ENCODE assay signal across 11 mouse cellular contexts in the genomic region with DNA sequence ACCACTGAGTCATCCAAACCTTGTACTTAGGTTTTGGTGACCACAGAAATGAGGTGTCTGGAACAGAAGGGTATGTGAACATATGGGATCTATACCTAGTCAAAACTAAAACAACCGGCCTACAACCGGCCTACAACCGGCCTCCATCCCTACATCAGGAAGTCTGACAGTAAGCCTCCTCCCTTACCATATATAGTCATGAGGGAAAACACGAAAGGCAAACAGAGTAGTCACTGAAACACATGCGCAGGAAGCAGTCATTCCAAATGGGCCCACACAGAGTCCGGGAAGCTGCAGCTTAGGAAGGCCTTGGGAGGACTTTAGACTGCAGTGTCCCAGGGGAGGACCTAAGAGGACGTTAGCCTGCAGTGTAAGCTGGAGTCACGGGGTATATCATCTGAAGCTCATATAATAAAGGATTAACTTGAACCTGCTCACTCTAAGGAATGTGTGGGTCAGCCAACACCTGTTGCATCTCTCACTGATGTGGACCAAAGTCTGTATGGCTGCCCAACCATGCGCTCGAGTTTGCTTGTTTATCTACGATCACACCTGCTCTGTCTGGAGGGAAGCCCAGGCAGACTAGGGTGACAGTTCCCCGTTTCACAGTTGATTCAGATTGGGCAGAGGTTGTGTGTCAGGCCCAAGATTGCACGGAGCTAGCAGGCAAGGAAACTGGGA.
DNase-seq lines count a peak whose midpoint lies in the region; ATAC-seq and TF ChIP-seq lines count a peak whose summit lies in the region.
"Had no signal": no experiment of that assay in that cellular context is flagged by ENCODE, and none has a peak within 500 bp of the region (broad histone marks: within the 10 kb centered on the region; RNA-seq: fewer than 3 reads in every experiment).

No protein-coding gene starts in this region.

- no peak overlapping the region for H3K4me3 ChIP-seq in limb, embryonic 13.5 days
- H3K4me3 ChIP-seq in limb, embryonic 10.5 days = no peak overlapping the region
- H3K4me3 ChIP-seq in intestine, embryonic 15.5 days (replicated peaks) = no peak overlapping the region
- H3K4me3 ChIP-seq in stomach, embryonic 15.5 days (replicated peaks) = no peak overlapping the region
- no peak overlapping the region for H3K4me3 ChIP-seq in thymus, adult 2 months (ENCODE audit: control insufficient read depth, insufficient read depth, low read length)
- H3K4me3 ChIP-seq: forebrain, embryonic 10.5 days had no signal

- DNase-seq in limb, embryonic 10.5 days (ENCODE audit: low spot score) = no peak
- DNase-seq in large intestine, adult 2 months (ENCODE audit: low read depth, low spot score) = peak; percentile 53
- no peak for DNase-seq in urinary bladder, postnatal 14 days (ENCODE audit: low spot score)
- DNase-seq in layer of hippocampus, adult 9-10 months (ENCODE audit: low spot score) = no peak
- no peak for DNase-seq in thymus, adult 2 months
- DNase-seq: adrenal gland, adult 2 months; lung, adult 18-20 months had no signal

- peaks cover 7% of the 10 kb centered on the region for H3K4me1 ChIP-seq in limb, embryonic 13.5 days
- no peaks in the 10 kb centered on the region for H3K4me1 ChIP-seq in limb, embryonic 10.5 days
- 0 out of 2 replicates have a peak, but pooled peaks cover 2% of the 10 kb centered on the region for H3K4me1 ChIP-seq in intestine, embryonic 15.5 days (replicated peaks)
- H3K4me1 ChIP-seq in stomach, embryonic 15.5 days = no peaks in the 10 kb centered on the region
- H3K4me1 ChIP-seq in thymus, adult 2 months (replicated peaks; ENCODE audit: control insufficient read depth, insufficient read depth, low read length) = no peaks in the 10 kb centered on the region
- H3K4me1 ChIP-seq: forebrain, embryonic 10.5 days had no signal

- TF ChIP-seq CTCF in thymus, adult 2 months (IDR thresholded peaks at IDR 0.05; ENCODE audit: borderline replicate concordance, control insufficient read depth, extremely low read depth, insufficient read depth, low read length, poor library complexity) = no peak

- H3K27me3 ChIP-seq in limb, embryonic 13.5 days = no peaks in the 10 kb centered on the region
- H3K27me3 ChIP-seq in limb, embryonic 10.5 days (ENCODE audit: low read depth, poor library complexity, severe bottlenecking) = no peaks in the 10 kb centered on the region
- no peaks in the 10 kb centered on the region for H3K27me3 ChIP-seq in intestine, embryonic 15.5 days (replicated peaks)
- H3K27me3 ChIP-seq in stomach, embryonic 15.5 days (replicated peaks) = no peaks in the 10 kb centered on the region
- no peaks in the 10 kb centered on the region for H3K27me3 ChIP-seq in thymus, adult 2 months (ENCODE audit: control insufficient read depth, insufficient read depth, low read length)

- H3K36me3 ChIP-seq in limb, embryonic 13.5 days = no peaks in the 10 kb centered on the region
- no peaks in the 10 kb centered on the region for H3K36me3 ChIP-seq in limb, embryonic 10.5 days
- no peaks in the 10 kb centered on the region for H3K36me3 ChIP-seq in intestine, embryonic 15.5 days
- H3K36me3 ChIP-seq in stomach, embryonic 15.5 days = no peaks in the 10 kb centered on the region
- H3K36me3 ChIP-seq in thymus, adult 2 months (ENCODE audit: control insufficient read depth, insufficient read depth, low read length) = no peaks in the 10 kb centered on the region
- H3K36me3 ChIP-seq: forebrain, embryonic 10.5 days had no signal

- WGBS in limb, embryonic 13.5 days = 74% methylated on average over 13 of the region's 13 CpGs
- 90% methylated on average over 13 of the region's 13 CpGs for WGBS in limb, embryonic 10.5 days
- 59% methylated on average over 13 of the region's 13 CpGs for WGBS in intestine, embryonic 15.5 days
- WGBS in large intestine, adult 2 months = 21% methylated on average over 13 of the region's 13 CpGs
- WGBS in stomach, embryonic 15.5 days = 58% methylated on average over 13 of the region's 13 CpGs
- WGBS in thymus, adult 2 months = 86% methylated on average over 13 of the region's 13 CpGs

- H3K27ac ChIP-seq in limb, embryonic 13.5 days = no peak overlapping the region
- no peak overlapping the region for H3K27ac ChIP-seq in limb, embryonic 10.5 days
- peak overlapping the region; percentile 36; the same call in 1 of the 2 replicates for H3K27ac ChIP-seq in intestine, embryonic 15.5 days
- peak overlapping the region; percentile 48; the same call in 1 of the 2 replicates for H3K27ac ChIP-seq in stomach, embryonic 15.5 days
- no peak overlapping the region for H3K27ac ChIP-seq in thymus, adult 2 months (ENCODE audit: control insufficient read depth, insufficient read depth, low read length)
- H3K27ac ChIP-seq: forebrain, embryonic 10.5 days had no signal

- no peak overlapping the region for H3K9ac ChIP-seq in limb, embryonic 13.5 days
- no peak overlapping the region for H3K9ac ChIP-seq in intestine, embryonic 15.5 days
- H3K9ac ChIP-seq in stomach, embryonic 15.5 days = no peak overlapping the region

- peak; percentile 51 for ATAC-seq in limb, embryonic 13.5 days (ENCODE audit: low FRiP score, low read depth)
- peak; percentile 75 for ATAC-seq in intestine, embryonic 15.5 days
- peak; percentile 73 for ATAC-seq in stomach, embryonic 15.5 days (ENCODE audit: insufficient read depth, low FRiP score, low read depth)

- H3K4me2 ChIP-seq in limb, embryonic 13.5 days (replicated peaks) = no peak overlapping the region
- no peak overlapping the region for H3K4me2 ChIP-seq in intestine, embryonic 15.5 days (replicated peaks)
- no peak overlapping the region for H3K4me2 ChIP-seq in stomach, embryonic 15.5 days

- H3K9me3 ChIP-seq in limb, embryonic 13.5 days = no peaks in the 10 kb centered on the region
- H3K9me3 ChIP-seq in limb, embryonic 10.5 days (replicated peaks) = no peaks in the 10 kb centered on the region
- H3K9me3 ChIP-seq in intestine, embryonic 15.5 days = no peaks in the 10 kb centered on the region
- H3K9me3 ChIP-seq in stomach, embryonic 15.5 days = no peaks in the 10 kb centered on the region
- H3K9me3 ChIP-seq: forebrain, embryonic 10.5 days had no signal

- TF ChIP-seq POLR2A in thymus, adult 2 months (IDR thresholded peaks at IDR 0.05; ENCODE audit: control insufficient read depth, extremely low read depth, insufficient read depth, low read length, poor library complexity) = no peak

Comparison
In these comparisons a context has a peak if more than half of its experiments do, and no peak if none do; other contexts are left out.
1. H3K27ac ChIP-seq: peak in intestine, embryonic 15.5 days (single experiment) and stomach, embryonic 15.5 days (single experiment); none in limb, embryonic 13.5 days (single experiment), limb, embryonic 10.5 days (single experiment) and thymus, adult 2 months (single experiment).
2. Peak in every context shown above with its lines, with median percentiles within 50 percentile points of each other: ATAC-seq.